ENCODE assay signal across 22 mouse cellular contexts in genomic region chr14:53960779-53961178, GRCm38 (mm10).
DNase-seq lines count a peak whose midpoint lies in the region; ATAC-seq and TF ChIP-seq lines count a peak whose summit lies in the region.
"Had no signal": no experiment of that assay in that cellular context is flagged by ENCODE, and none has a peak within 500 bp of the region (broad histone marks: within the 10 kb centered on the region; RNA-seq: fewer than 3 reads in every experiment).

No protein-coding gene starts in this region.

- no peak overlapping the region for H3K27ac ChIP-seq in MEL (ENCODE audit: control insufficient read depth, low read depth, low read length)
- no peak overlapping the region for H3K27ac ChIP-seq in forebrain, embryonic 16.5 days (ENCODE audit: low read length)
- no peak overlapping the region for H3K27ac ChIP-seq in midbrain, embryonic 13.5 days
- H3K27ac ChIP-seq: hindbrain, embryonic 15.5 days; left cerebral cortex, adult 2 months; midbrain, embryonic 10.5 days; neural tube, embryonic 13.5 days had no signal

- H3K27me3 ChIP-seq in MEL (ENCODE audit: control insufficient read depth in 1 of 2, insufficient read depth in 2 of 2, low read length in 2 of 2), result peaks cover 3 to 10% of the 10 kb centered on the region in 2 experiments; a peak in 3 of 4 replicates
- no peaks in the 10 kb centered on the region for H3K27me3 ChIP-seq in forebrain, embryonic 16.5 days (replicated peaks; ENCODE audit: control insufficient read depth, insufficient read depth, low read length)
- no peaks in the 10 kb centered on the region for H3K27me3 ChIP-seq in midbrain, embryonic 13.5 days
- H3K27me3 ChIP-seq: heart, embryonic 12.5 days; hindbrain, embryonic 15.5 days; neural tube, embryonic 13.5 days had no signal

- no peak overlapping the region for H3K4me3 ChIP-seq in MEL (ENCODE audit: control insufficient read depth in 1 of 2, insufficient read depth in 1 of 2, low read depth in 2 of 2, low read length in 2 of 2)
- H3K4me3 ChIP-seq in forebrain, embryonic 16.5 days (replicated peaks; ENCODE audit: low read length), result no peak overlapping the region
- H3K4me3 ChIP-seq in midbrain, embryonic 13.5 days (replicated peaks), result no peak overlapping the region
- H3K4me3 ChIP-seq: erythroblast, embryonic 14.5 days; heart, embryonic 12.5 days; hindbrain, embryonic 15.5 days; left cerebral cortex, adult 2 months; midbrain, embryonic 10.5 days; neural tube, embryonic 13.5 days had no signal

- TF ChIP-seq CTCF in MEL (IDR thresholded peaks at IDR 0.05 in 2 of 3, conservative IDR thresholded peaks at IDR 0.05 in 1 of 3; ENCODE audit: control insufficient read depth in 1 of 3, insufficient read depth in 1 of 3, low read depth in 2 of 3, low read length in 3 of 3, poor library complexity in 1 of 3, severe bottlenecking in 1 of 3), result no peak

- no peaks in the 10 kb centered on the region for H3K9me3 ChIP-seq in MEL (replicated peaks; ENCODE audit: insufficient read depth, low read length)
- 0 out of 2 replicates have a peak, but pooled peaks cover 2% of the 10 kb centered on the region for H3K9me3 ChIP-seq in forebrain, embryonic 16.5 days (ENCODE audit: control insufficient read depth, low read length)
- no peaks in the 10 kb centered on the region for H3K9me3 ChIP-seq in midbrain, embryonic 13.5 days
- H3K9me3 ChIP-seq: heart, embryonic 12.5 days; hindbrain, embryonic 15.5 days; midbrain, embryonic 10.5 days; neural tube, embryonic 13.5 days had no signal

- no peaks in the 10 kb centered on the region for H3K4me1 ChIP-seq in MEL (ENCODE audit: control insufficient read depth in 1 of 2, insufficient read depth in 2 of 2, low read length in 2 of 2)
- H3K4me1 ChIP-seq in forebrain, embryonic 16.5 days (replicated peaks; ENCODE audit: control insufficient read depth, insufficient read depth, low read length), result no peaks in the 10 kb centered on the region
- H3K4me1 ChIP-seq in midbrain, embryonic 13.5 days (replicated peaks), result no peaks in the 10 kb centered on the region
- H3K4me1 ChIP-seq: hindbrain, embryonic 15.5 days; midbrain, embryonic 10.5 days; neural tube, embryonic 13.5 days had no signal

- no peak overlapping the region for H3K4me2 ChIP-seq in forebrain, embryonic 16.5 days (ENCODE audit: low read length)
- H3K4me2 ChIP-seq in midbrain, embryonic 13.5 days (replicated peaks), result no peak overlapping the region
- H3K4me2 ChIP-seq: heart, embryonic 12.5 days; hindbrain, embryonic 15.5 days; liver, embryonic 11.5 days; neural tube, embryonic 13.5 days had no signal

- H3K79me2 ChIP-seq in MEL (ENCODE audit: control insufficient read depth, insufficient read depth, low read length, poor library complexity), result no peaks in the 10 kb centered on the region

- H3K9ac ChIP-seq in MEL (ENCODE audit: control insufficient read depth, low read depth, low read length, poor library complexity, severe bottlenecking), result no peak overlapping the region
- no peak overlapping the region for H3K9ac ChIP-seq in forebrain, embryonic 16.5 days (replicated peaks; ENCODE audit: low read depth, low read length)
- H3K9ac ChIP-seq in midbrain, embryonic 13.5 days (replicated peaks), result no peak overlapping the region
- H3K9ac ChIP-seq: heart, embryonic 12.5 days; hindbrain, embryonic 15.5 days; neural tube, embryonic 13.5 days had no signal

- peak; percentile 16 to 32; a peak in 2 of 4 replicates for TF ChIP-seq EP300 in MEL (IDR thresholded peaks at IDR 0.05; ENCODE audit: low read depth in 1 of 2, low read length in 2 of 2)

- TF ChIP-seq RAD21 in MEL (IDR thresholded peaks at IDR 0.05; ENCODE audit: low read depth, low read length), result no peak

- H3K36me3 ChIP-seq in MEL (ENCODE audit: control insufficient read depth in 1 of 2, insufficient read depth in 2 of 2, low read length in 2 of 2), result no peaks in the 10 kb centered on the region
- H3K36me3 ChIP-seq in forebrain, embryonic 16.5 days (ENCODE audit: control insufficient read depth, insufficient read depth), result no peaks in the 10 kb centered on the region
- H3K36me3 ChIP-seq in midbrain, embryonic 13.5 days, result no peaks in the 10 kb centered on the region
- H3K36me3 ChIP-seq: heart, embryonic 12.5 days; hindbrain, embryonic 15.5 days; midbrain, embryonic 10.5 days; neural tube, embryonic 13.5 days had no signal

- no peak for TF ChIP-seq POLR2A in MEL (IDR thresholded peaks at IDR 0.05; ENCODE audit: control insufficient read depth in 1 of 2, insufficient read depth in 1 of 2, low read depth in 1 of 2, low read length in 2 of 2, poor library complexity in 1 of 2)

- peak; percentile 56 for ATAC-seq in CD4-positive, CD25-positive, alpha-beta regulatory T cell, adult 4 months
- ATAC-seq in megakaryocyte-erythroid progenitor cell, adult 5-6 weeks (replicated peaks; ENCODE audit: low FRiP score, low TSS enrichment, poor library complexity, severe bottlenecking), result peak; percentile 85
- no peak for ATAC-seq in forebrain, embryonic 16.5 days
- ATAC-seq in midbrain, embryonic 13.5 days, result no peak
- ATAC-seq: intestine, embryonic 16.5 days had no signal

- DNase-seq in MEL (ENCODE audit: low read depth, low spot score), result peak; percentile 14
- peak; percentile 62 for DNase-seq in thymus, postnatal 14 days
- DNase-seq in layer of hippocampus, adult 8-10 months (ENCODE audit: low spot score in 2 of 2), result no peak
- DNase-seq: adrenal gland, adult 2 months; cerebellum, adult 9-10 months; kidney, postnatal 36 days; layer of hippocampus, adult 9-11 months; lung, adult 18-20 months; lung, postnatal 36 days; right cerebral cortex, postnatal 14 days had no signal

- WGBS in forebrain, embryonic 16.5 days, result 83% methylated on average over 7 of the region's 7 CpGs
- 88% methylated on average over 7 of the region's 7 CpGs for WGBS in midbrain, embryonic 13.5 days

TF ChIP-seq in MEL, 35 proteins besides CTCF, POLR2A, EP300 and RAD21:
- TF ChIP-seq JUND (IDR thresholded peaks at IDR 0.05; ENCODE audit: low read depth, low read length) (no peak), NRF1 (IDR thresholded peaks at IDR 0.05; ENCODE audit: insufficient read depth, low read depth, low read length, poor library complexity, severe bottlenecking) (no peak), BHLHE40 (IDR thresholded peaks at IDR 0.05; ENCODE audit: borderline replicate concordance, low read depth, low read length) (no peak), RCOR1 (IDR thresholded peaks at IDR 0.05; ENCODE audit: low read depth, low read length) (no peak), TAL1 (IDR thresholded peaks at IDR 0.05; ENCODE audit: low read length) (no peak), CHD2 (IDR thresholded peaks at IDR 0.05; ENCODE audit: low read length) (no peak), TCF12 (IDR thresholded peaks at IDR 0.05; ENCODE audit: low read depth, low read length) (peak; percentile 40; the same call in 1 of the 2 replicates), MEF2A (IDR thresholded peaks at IDR 0.05; ENCODE audit: extremely low read depth, insufficient replicate concordance, low read depth, low read length, poor library complexity, severe bottlenecking) (no peak), GATA1 (IDR thresholded peaks at IDR 0.05; ENCODE audit: low read depth, low read length) (0 out of 2 replicates have a peak, but pooled peaks have one; percentile 27), MAZ (IDR thresholded peaks at IDR 0.05; ENCODE audit: low read depth, low read length) (no peak)

Comparison
In these comparisons a context has a peak if more than half of its experiments do, and no peak if none do; other contexts are left out.
1. ATAC-seq: peak in CD4-positive, CD25-positive, alpha-beta regulatory T cell, adult 4 months (single experiment) and megakaryocyte-erythroid progenitor cell, adult 5-6 weeks (single experiment); none in forebrain, embryonic 16.5 days (single experiment) and midbrain, embryonic 13.5 days (single experiment).
2. DNase-seq: peak in MEL (single experiment) and thymus, postnatal 14 days (single experiment); none in layer of hippocampus, adult 8-10 months (0 of 2).